Mouse (Mus musculus): ENCODE measurements at regions not wholly inside any gene's neighbourhood (a gene's known extent, or its start where the extent isn't known, plus 50 kb on each side); places are given as distances from the start of the nearest gene placed in this dataset.

- WGBS, result 92% methylated on average over 4 of the region's 4 CpGs
- DNase-seq (ENCODE audit: low read depth in 1 of 2, low spot score in 2 of 2), result no peak
- H3K36me3 ChIP-seq (ENCODE audit: control insufficient read depth, insufficient read depth, low read length), result no peaks in the 10 kb centered on the region
These were observed 125.2 kb downstream of the Fam84b start for GRCm38 (mm10) chr15:60728337-60728736.

GRCm38 (mm10) chr15:60719332-60719731, 134.2 kb downstream of the Fam84b start:
- Histone ChIP-seq H3K36me3 (ENCODE audit: control insufficient read depth, insufficient read depth, low read length) (no peaks in the 10 kb centered on the region), H3K27me3 (ENCODE audit: control insufficient read depth, insufficient read depth, low read length) (no peaks in the 10 kb centered on the region), H3K27ac (ENCODE audit: insufficient read depth, low read length) (no peak overlapping the region), H3K4me3 (ENCODE audit: extremely low read depth, insufficient read depth, insufficient read length) (no peak overlapping the region), H3K4me1 (ENCODE audit: control insufficient read depth, insufficient read depth, insufficient read length) (no peaks in the 10 kb centered on the region)
- DNase-seq (ENCODE audit: low read depth in 1 of 2, low spot score in 2 of 2), result no peak
- TF ChIP-seq CTCF (IDR thresholded peaks at IDR 0.05; ENCODE audit: extremely low read depth, insufficient read depth, insufficient read length, insufficient replicate concordance), result no peak
- TF ChIP-seq POLR2A (IDR thresholded peaks at IDR 0.05; ENCODE audit: low read depth, low read length), result no peak
- 94% methylated on average over 5 of the region's 5 CpGs for WGBS

More at GRCm38 (mm10) chr15:60728337-60728736, 125.2 kb downstream of the Fam84b start:
- H3K4me1 ChIP-seq (ENCODE audit: control insufficient read depth, insufficient read depth, insufficient read length), result no peaks in the 10 kb centered on the region
- H3K4me3 ChIP-seq (ENCODE audit: extremely low read depth, insufficient read depth, insufficient read length), result no peak overlapping the region
- H3K27me3 ChIP-seq (ENCODE audit: control insufficient read depth, insufficient read depth, low read length), result no peaks in the 10 kb centered on the region
- TF ChIP-seq POLR2A (IDR thresholded peaks at IDR 0.05; ENCODE audit: low read depth, low read length) (no peak), CTCF (IDR thresholded peaks at IDR 0.05; ENCODE audit: extremely low read depth, insufficient read depth, insufficient read length, insufficient replicate concordance) (no peak)
- no peak overlapping the region for H3K27ac ChIP-seq (ENCODE audit: insufficient read depth, low read length)

- no peaks in the 10 kb centered on the region for H3K36me3 ChIP-seq (ENCODE audit: control insufficient read depth, insufficient read depth, low read length)
- no peak overlapping the region for H3K27ac ChIP-seq (ENCODE audit: insufficient read depth, low read length)
- TF ChIP-seq POLR2A (IDR thresholded peaks at IDR 0.05; ENCODE audit: low read depth, low read length), result no peak
- TF ChIP-seq CTCF (IDR thresholded peaks at IDR 0.05; ENCODE audit: extremely low read depth, insufficient read depth, insufficient read length, insufficient replicate concordance), result no peak
- H3K27me3 ChIP-seq (ENCODE audit: control insufficient read depth, insufficient read depth, low read length), result no peaks in the 10 kb centered on the region
- H3K4me3 ChIP-seq (ENCODE audit: extremely low read depth, insufficient read depth, insufficient read length), result no peak overlapping the region
- H3K4me1 ChIP-seq (ENCODE audit: control insufficient read depth, insufficient read depth, insufficient read length), result no peaks in the 10 kb centered on the region
- no peak for DNase-seq (ENCODE audit: low read depth in 1 of 2, low spot score in 2 of 2)
These were observed 144.9 kb downstream of the Fam84b start for GRCm38 (mm10) chr15:60708678-60709077.

- 93% methylated on average over 4 of the region's 4 CpGs for WGBS
- Histone ChIP-seq H3K27ac (ENCODE audit: insufficient read depth, low read length) (no peak overlapping the region), H3K36me3 (ENCODE audit: control insufficient read depth, insufficient read depth, low read length) (no peaks in the 10 kb centered on the region), H3K27me3 (ENCODE audit: control insufficient read depth, insufficient read depth, low read length) (no peaks in the 10 kb centered on the region), H3K4me3 (ENCODE audit: extremely low read depth, insufficient read depth, insufficient read length) (no peak overlapping the region), H3K4me1 (ENCODE audit: control insufficient read depth, insufficient read depth, insufficient read length) (no peaks in the 10 kb centered on the region)
- DNase-seq (ENCODE audit: low read depth in 1 of 2, low spot score in 2 of 2), result no peak
- TF ChIP-seq POLR2A (IDR thresholded peaks at IDR 0.05; ENCODE audit: low read depth, low read length), result no peak
These were observed 147.6 kb downstream of the Fam84b start for GRCm38 (mm10) chr15:60706009-60706408.

- no peak for TF ChIP-seq CTCF (IDR thresholded peaks at IDR 0.05; ENCODE audit: extremely low read depth, insufficient read depth, insufficient read length, insufficient replicate concordance)
- TF ChIP-seq POLR2A (IDR thresholded peaks at IDR 0.05; ENCODE audit: low read depth, low read length), result no peak
- Histone ChIP-seq H3K27me3 (ENCODE audit: control insufficient read depth, insufficient read depth, low read length) (no peaks in the 10 kb centered on the region), H3K4me1 (ENCODE audit: control insufficient read depth, insufficient read depth, insufficient read length) (no peaks in the 10 kb centered on the region), H3K27ac (ENCODE audit: insufficient read depth, low read length) (no peak overlapping the region), H3K36me3 (ENCODE audit: control insufficient read depth, insufficient read depth, low read length) (no peaks in the 10 kb centered on the region), H3K4me3 (ENCODE audit: extremely low read depth, insufficient read depth, insufficient read length) (no peak overlapping the region; the same call in 1 of the 2 replicates)
- DNase-seq (ENCODE audit: low read depth in 1 of 2, low spot score in 2 of 2), result no peak
These were observed 152.3 kb downstream of the Fam84b start for GRCm38 (mm10) chr15:60701273-60701672.

- no peak for TF ChIP-seq CTCF (IDR thresholded peaks at IDR 0.05; ENCODE audit: extremely low read depth, insufficient read depth, insufficient read length, insufficient replicate concordance)
- no peak for TF ChIP-seq POLR2A (IDR thresholded peaks at IDR 0.05; ENCODE audit: low read depth, low read length)
- Histone ChIP-seq H3K36me3 (ENCODE audit: control insufficient read depth, insufficient read depth, low read length) (no peaks in the 10 kb centered on the region), H3K27ac (ENCODE audit: insufficient read depth, low read length) (no peak overlapping the region), H3K27me3 (ENCODE audit: control insufficient read depth, insufficient read depth, low read length) (no peaks in the 10 kb centered on the region), H3K4me1 (ENCODE audit: control insufficient read depth, insufficient read depth, insufficient read length) (no peaks in the 10 kb centered on the region), H3K4me3 (ENCODE audit: extremely low read depth, insufficient read depth, insufficient read length) (no peak overlapping the region)
- 86% methylated on average over 3 of the region's 3 CpGs for WGBS
- no peak for DNase-seq (ENCODE audit: low read depth in 1 of 2, low spot score in 2 of 2)
These were observed 158.8 kb downstream of the Fam84b start for GRCm38 (mm10) chr15:60694746-60695145.

- Histone ChIP-seq H3K36me3 (ENCODE audit: control insufficient read depth, insufficient read depth, low read length) (no peaks in the 10 kb centered on the region), H3K27ac (ENCODE audit: insufficient read depth, low read length) (no peak overlapping the region), H3K4me1 (ENCODE audit: control insufficient read depth, insufficient read depth, insufficient read length) (no peaks in the 10 kb centered on the region), H3K4me3 (ENCODE audit: extremely low read depth, insufficient read depth, insufficient read length) (no peak overlapping the region), H3K27me3 (ENCODE audit: control insufficient read depth, insufficient read depth, low read length) (no peaks in the 10 kb centered on the region)
- TF ChIP-seq CTCF (IDR thresholded peaks at IDR 0.05; ENCODE audit: extremely low read depth, insufficient read depth, insufficient read length, insufficient replicate concordance) (no peak), POLR2A (IDR thresholded peaks at IDR 0.05; ENCODE audit: low read depth, low read length) (no peak)
- 76% methylated on average over 7 of the region's 7 CpGs for WGBS
- peak in 1 of 2 experiments; percentile 21 for DNase-seq (ENCODE audit: low read depth in 1 of 2, low spot score in 2 of 2)
These were observed 159.7 kb downstream of the Fam84b start for GRCm38 (mm10) chr15:60693751-60694500.

Measured in spleen, adult 2 months (tissue).